Mouse (Mus musculus) ES-E14 (cell line): ENCODE measurements at regions not wholly inside any gene's neighbourhood (a gene's known extent, or its start where the extent isn't known, plus 50 kb on each side); places are given as distances from the start of the nearest gene placed in this dataset.
"Not testable (repeated sequence)": the region's sequence is repeated elsewhere in the genome, so short reads cannot be mapped to it uniquely, and the experiment has no call there.

ENCODE experiments used
- DNase-seq: peaks from one replicate; pipeline ENCODE4 v3.0.0-alpha.2; 2013; ENCODE audit warnings: low read depth, low spot score
- H3K27ac ChIP-seq: 2 replicates; pipeline ENCODE4 v1.5.1; 2012; ENCODE audit warnings: low read depth, mild to moderate bottlenecking, low read length, moderate library complexity, mixed read lengths; ENCODE audit not compliant: poor library complexity, insufficient read depth, severe bottlenecking
- H3K36me3 ChIP-seq: 2 replicates; pipeline ENCODE4 v1.6.1; 2012; ENCODE audit warnings: mild to moderate bottlenecking, low read length, moderate library complexity, mixed read lengths; ENCODE audit not compliant: control insufficient read depth, poor library complexity, insufficient read depth, severe bottlenecking
- H3K4me1 ChIP-seq, 2 experiments: fragments of 150-350 bp in 1 of 2; sonication (generic) in 1 of 2; 2 replicates each; pipeline ENCODE4 v1.6.1; 2012; ENCODE audit warnings: low read length in 2 of 2, mild to moderate bottlenecking in 1 of 2, mixed read lengths in 1 of 2; ENCODE audit not compliant: control insufficient read depth in 2 of 2, insufficient read depth in 2 of 2, poor library complexity in 1 of 2
- H3K4me3 ChIP-seq, 2 experiments: fragments of 150-350 bp in 1 of 2; sonication (generic) in 1 of 2; 2 replicates each; pipeline ENCODE4 v1.5.1; 2012; ENCODE audit warnings: low read length in 2 of 2, low read depth in 1 of 2, mild to moderate bottlenecking in 1 of 2, mixed read lengths in 1 of 2; ENCODE audit not compliant: insufficient read depth in 1 of 2, poor library complexity in 1 of 2, severe bottlenecking in 1 of 2
- H3K9ac ChIP-seq: 2 replicates; pipeline ENCODE4 v1.6.1; 2012; ENCODE audit warnings: low read depth, mild to moderate bottlenecking, low read length, mixed read lengths; ENCODE audit not compliant: poor library complexity, insufficient read depth, severe bottlenecking
- H3K9me3 ChIP-seq: fragments of 150-350 bp; sonication (generic); 2 replicates; pipeline ENCODE4 v1.6.1; 2012; ENCODE audit warnings: low read depth, mild to moderate bottlenecking, low read length; ENCODE audit not compliant: control insufficient read depth, insufficient read depth
- CHD2 ChIP-seq: IDR thresholded peaks from 2 replicates; pipeline ENCODE4 v1.6.1; 2014; ENCODE audit warnings: mild to moderate bottlenecking, low read depth, low read length, inconsistent platforms
- HCFC1 ChIP-seq: IDR thresholded peaks from 2 replicates; pipeline ENCODE4 v1.6.1; 2012; ENCODE audit warnings: low read length, inconsistent platforms, borderline replicate concordance; ENCODE audit not compliant: insufficient read depth
- MAFK ChIP-seq: IDR thresholded peaks from 2 replicates; pipeline ENCODE4 v1.6.1; 2014; ENCODE audit warnings: mild to moderate bottlenecking, low read depth, low read length, inconsistent platforms; ENCODE audit not compliant: insufficient read depth
- ZC3H11A ChIP-seq: IDR thresholded peaks from 2 replicates; pipeline ENCODE4 v1.6.1; 2012; ENCODE audit warnings: low read depth, mild to moderate bottlenecking, inconsistent platforms, low read length, borderline replicate concordance
- ZNF384 ChIP-seq: IDR thresholded peaks from 2 replicates; pipeline ENCODE4 v1.6.1; 2012; ENCODE audit warnings: low read depth, low read length, inconsistent platforms
- in situ Hi-C, 2 experiments: fragments of 600-800 bp; cut with MboI; formaldehyde crosslinking; loops; one replicate each; pipeline ENCODE4 v1.15.1; 2025; ENCODE audit warnings: low sequenced_read_pairs in 2 of 2, inconsistent platforms in 1 of 2; ENCODE audit not compliant: unreplicated experiment in 2 of 2

DNA sequence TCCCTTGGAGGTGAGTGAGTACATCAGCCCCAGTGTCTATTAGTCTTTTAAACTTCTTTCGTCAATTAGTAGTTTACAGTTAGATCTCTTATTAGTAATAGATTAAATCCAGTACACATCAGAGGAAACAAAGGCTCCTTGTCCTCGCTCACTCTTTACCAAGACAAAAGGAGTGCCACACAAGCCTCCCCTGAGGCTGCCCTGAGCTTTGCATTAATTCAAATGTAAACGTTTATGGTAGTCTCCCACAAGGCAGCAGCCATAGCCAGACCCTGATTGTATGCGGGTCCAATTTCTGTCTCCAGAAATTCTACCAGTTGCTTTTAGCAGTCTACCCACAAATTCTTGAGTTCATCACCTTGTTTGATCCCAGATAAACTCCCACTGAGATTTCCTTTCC lies 726.3 kb downstream of the 4930447A16Rik start:
- H3K4me3 ChIP-seq = no peak overlapping the region
- TF ChIP-seq MAFK = no peak
- no peak for TF ChIP-seq ZC3H11A
- TF ChIP-seq HCFC1 = no peak
- no peak for TF ChIP-seq CHD2
- TF ChIP-seq ZNF384 = no peak
- no peaks in the 10 kb centered on the region for H3K9me3 ChIP-seq
- H3K4me1 ChIP-seq = peaks cover 5 to 6% of the 10 kb centered on the region in 2 experiments; a peak in 2 of 4 replicates
- no peak overlapping the region for H3K27ac ChIP-seq
- in situ Hi-C loops = no loop called here
- H3K9ac ChIP-seq = no peak overlapping the region
- no peak for DNase-seq
- H3K36me3 ChIP-seq = no peaks in the 10 kb centered on the region

DNA sequence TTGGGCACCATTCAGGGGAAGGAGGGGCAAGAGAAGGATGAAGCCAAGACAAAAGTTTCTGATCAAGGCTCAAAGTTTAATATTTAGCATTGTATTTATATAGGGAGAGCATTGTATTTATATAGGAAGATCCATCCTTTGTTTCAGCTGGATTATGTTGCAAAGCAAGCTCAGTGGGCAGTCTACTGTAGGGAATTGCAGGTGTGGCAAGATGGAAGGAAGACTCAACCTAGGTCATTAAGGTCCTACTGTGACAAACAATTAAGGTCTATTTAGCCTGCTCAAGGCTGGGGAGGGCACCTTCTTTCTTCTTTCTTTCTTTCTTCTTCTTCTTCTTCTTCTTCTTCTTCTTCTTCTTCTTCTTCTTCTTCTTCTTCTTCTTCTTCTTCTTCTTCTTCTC lies 728.5 kb downstream of the 4930447A16Rik start:
- H3K4me3 ChIP-seq, H3K27ac ChIP-seq, H3K4me1 ChIP-seq: not testable (repeated sequence)

DNA sequence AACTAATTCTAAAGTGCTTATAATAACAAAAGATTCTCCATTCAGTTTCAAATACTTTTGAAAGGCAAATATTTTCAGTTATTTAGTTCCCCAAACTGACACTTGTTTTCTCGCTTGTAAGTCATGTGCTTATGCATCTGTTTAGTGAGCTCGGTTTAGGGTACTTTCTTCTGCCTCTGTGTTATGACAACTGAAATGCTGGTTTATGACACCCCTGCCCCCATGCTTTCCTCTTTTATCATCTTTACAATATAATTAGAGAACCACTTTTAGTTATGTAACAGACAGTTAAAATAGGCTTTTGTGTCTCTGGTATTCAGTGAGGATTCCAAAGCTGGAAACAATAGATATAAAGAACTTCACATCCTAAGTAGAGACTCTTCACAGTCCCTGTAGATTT lies 733.8 kb downstream of the 4930447A16Rik start:
- H3K36me3 ChIP-seq = no peaks in the 10 kb centered on the region
- in situ Hi-C loops = no loop called here
- TF ChIP-seq MAFK (no peak), ZNF384 (no peak), ZC3H11A (no peak), CHD2 (no peak), HCFC1 (no peak)
- no peak overlapping the region for H3K27ac ChIP-seq
- no peak for DNase-seq
- H3K9me3 ChIP-seq = no peaks in the 10 kb centered on the region
- no peak overlapping the region for H3K9ac ChIP-seq
- H3K4me3 ChIP-seq = no peak overlapping the region
- H3K4me1 ChIP-seq = peaks cover 0 to 4% of the 10 kb centered on the region in 2 experiments; a peak in 2 of 4 replicates

More for the DNA sequence above, 728.5 kb downstream of the 4930447A16Rik start:
- H3K9ac ChIP-seq, H3K36me3 ChIP-seq, in situ Hi-C loops, H3K9me3 ChIP-seq: not testable (repeated sequence)
- peak; percentile 45 for DNase-seq

- H3K9ac ChIP-seq = no peak overlapping the region
- H3K4me1 ChIP-seq = no peaks in the 10 kb centered on the region
- H3K9me3 ChIP-seq = no peaks in the 10 kb centered on the region
- in situ Hi-C loops = no loop called here
- no peak overlapping the region for H3K27ac ChIP-seq
- no peak overlapping the region for H3K4me3 ChIP-seq
- TF ChIP-seq CHD2 (no peak), MAFK (no peak), ZNF384 (no peak), HCFC1 (no peak), ZC3H11A (no peak)
- no peak for DNase-seq
- H3K36me3 ChIP-seq = no peaks in the 10 kb centered on the region
Observed at GRCm38 (mm10) chr15:38163721-38164120, 738.4 kb downstream of the 4930447A16Rik start.

GRCm38 (mm10) chr15:38164848-38165247 lies 739.5 kb downstream of the 4930447A16Rik start:
- H3K9ac ChIP-seq = no peak overlapping the region
- no peak for TF ChIP-seq ZNF384
- no peak for TF ChIP-seq MAFK
- no peak for TF ChIP-seq HCFC1
- TF ChIP-seq CHD2 = no peak
- TF ChIP-seq ZC3H11A = no peak
- no peaks in the 10 kb centered on the region for H3K4me1 ChIP-seq
- no peaks in the 10 kb centered on the region for H3K9me3 ChIP-seq
- H3K27ac ChIP-seq = no peak overlapping the region
- no peak for DNase-seq
- H3K36me3 ChIP-seq = no peaks in the 10 kb centered on the region
- in situ Hi-C loops = no loop called here
- H3K4me3 ChIP-seq = no peak overlapping the region
